Mouse (Mus musculus): Measurements from ENCODE around the gene Olfr78. TPM values are rescaled to one million over a fixed set of nuclear protein-coding genes. Genes with fewer than 3 reads are reported as not detected.
A peak's percentile ranks its signal among the peaks of the same experiment; 100 is the strongest.

Olfr78 gene
- 0.10 TPM in 1 of 2 replicates, not detected in the other for polyA plus RNA-seq (2014; fragmentation: Nextera tagmentation; extraction: Ambion mirVana)

DNA sequence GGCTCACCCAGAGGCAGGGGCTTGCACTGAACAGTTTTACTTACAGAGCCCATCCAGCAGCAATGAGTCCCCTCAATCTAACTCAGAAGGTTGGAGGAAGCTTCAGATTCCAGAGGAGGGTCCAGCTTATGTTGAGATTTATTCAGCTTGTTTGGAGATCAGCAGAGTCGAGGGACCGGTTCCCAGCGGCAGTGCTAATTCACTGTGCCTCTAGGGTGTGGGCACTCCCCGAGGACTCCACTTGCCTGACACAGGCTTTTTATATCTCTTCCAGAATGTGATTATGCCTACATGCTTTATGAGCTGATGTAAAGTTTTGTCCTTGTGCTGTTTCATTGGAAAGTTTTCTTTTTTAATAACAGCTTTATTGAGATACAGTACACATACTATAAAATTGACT lies at the start of gene Olfr78, which contains the start of gene Olfr560:
TSS of gene Olfr78 (minus strand) at position 206 of the 400 bp plus-strand sequence.
TSS of gene Olfr560 (minus strand) at position 101 of the 400 bp plus-strand sequence.
- Histone ChIP-seq H3K4me2 (no peak within 1 kb of the TSS), H3K36me3 (ENCODE audit: control insufficient read depth, insufficient read depth, low read length) (no peaks in the 10 kb centered on the region), H3K4me1 (ENCODE audit: control insufficient read depth, insufficient read depth, low read length) (no peaks in the 10 kb centered on the region)

DNA sequence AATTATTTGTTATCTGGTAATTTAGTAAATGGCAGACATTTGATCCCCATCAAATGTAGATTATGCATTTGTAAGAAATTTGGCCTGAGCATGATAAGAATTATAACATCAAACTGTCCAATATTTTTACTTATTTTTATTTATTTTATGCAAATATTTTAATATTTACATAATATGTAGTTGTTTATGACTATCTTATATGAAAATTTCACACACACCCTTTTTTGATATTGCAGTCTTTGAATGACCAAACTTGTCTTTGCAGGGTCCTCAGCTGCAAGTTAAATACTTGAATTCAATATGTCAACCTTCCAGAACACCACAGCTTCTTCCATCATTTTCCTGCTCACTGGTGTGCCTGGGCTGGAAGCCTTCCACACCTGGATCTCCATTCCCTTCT lies 43.9 kb upstream of the Olfr78 start, which contains the start of gene Olfr564:
TSS of gene Olfr564 (plus strand) at position 301 of the 400 bp plus-strand sequence.
- no peak within 1 kb of the TSS for H3K4me3 ChIP-seq (ENCODE audit: low read depth, low read length)
- no peaks in the 10 kb centered on the region for H3K9me3 ChIP-seq (replicated peaks; ENCODE audit: control insufficient read depth, low read length)
- no peaks in the 10 kb centered on the region for H3K27me3 ChIP-seq (ENCODE audit: control insufficient read depth, insufficient read depth, low read length)
- no peak within 1 kb of the TSS for H3K9ac ChIP-seq (ENCODE audit: low read depth, low read length)
- H3K27ac ChIP-seq (ENCODE audit: low read depth, low read length) = no peak within 1 kb of the TSS
- H3K4me1 ChIP-seq (ENCODE audit: control insufficient read depth, insufficient read depth, low read length) = no peaks in the 10 kb centered on the region
- no peak for ATAC-seq (replicated peaks; ENCODE audit: insufficient number of reproducible peaks, low FRiP score, low TSS enrichment)
- H3K4me2 ChIP-seq = no peak within 1 kb of the TSS
- no peaks in the 10 kb centered on the region for H3K36me3 ChIP-seq (ENCODE audit: control insufficient read depth, insufficient read depth, low read length)

More for the DNA sequence above, at the start of gene Olfr78, which contains the start of gene Olfr560:
- no peak within 1 kb of the TSS for H3K4me3 ChIP-seq (ENCODE audit: low read depth, low read length)
- no peaks in the 10 kb centered on the region for H3K9me3 ChIP-seq (replicated peaks; ENCODE audit: control insufficient read depth, low read length)
- WGBS (ENCODE audit: insufficient replicate concordance) = 68% methylated on average over 4 of the region's 4 CpGs
- no peak within 1 kb of the TSS for H3K27ac ChIP-seq (ENCODE audit: low read depth, low read length)
- no peak for ATAC-seq (replicated peaks; ENCODE audit: insufficient number of reproducible peaks, low FRiP score, low TSS enrichment)
- H3K27me3 ChIP-seq (ENCODE audit: control insufficient read depth, insufficient read depth, low read length) = no peaks in the 10 kb centered on the region
- no peak within 1 kb of the TSS for H3K9ac ChIP-seq (ENCODE audit: low read depth, low read length)

DNA sequence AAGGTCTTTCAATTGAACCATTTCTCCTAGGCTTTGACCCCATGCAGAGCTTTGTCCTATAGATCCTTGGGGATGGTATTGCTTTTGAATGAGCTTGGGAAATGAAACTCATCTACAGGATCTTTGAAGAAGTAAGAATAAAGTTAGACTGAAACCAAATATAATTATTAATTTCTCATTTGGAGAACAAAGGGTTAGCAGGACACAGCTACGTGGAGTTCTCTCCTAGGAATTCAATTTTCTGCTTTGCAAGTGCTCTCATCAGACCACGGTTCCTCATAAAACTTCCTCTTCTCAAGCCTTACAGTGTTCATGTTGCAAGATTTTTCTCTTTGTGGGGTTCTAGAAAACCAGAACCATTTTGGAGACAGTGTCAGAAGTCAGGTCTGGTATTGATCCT lies 11.7 kb upstream of the Olfr78 start, which contains the start of gene Olfr561:
TSS of gene Olfr561 (plus strand) at position 301 of the 400 bp plus-strand sequence.
- Histone ChIP-seq H3K9me3 (replicated peaks; ENCODE audit: control insufficient read depth, low read length) (no peaks in the 10 kb centered on the region), H3K4me2 (no peak within 1 kb of the TSS), H3K27me3 (ENCODE audit: control insufficient read depth, insufficient read depth, low read length) (no peaks in the 10 kb centered on the region), H3K36me3 (ENCODE audit: control insufficient read depth, insufficient read depth, low read length) (no peaks in the 10 kb centered on the region), H3K27ac (ENCODE audit: low read depth, low read length) (no peak within 1 kb of the TSS), H3K9ac (ENCODE audit: low read depth, low read length) (no peak within 1 kb of the TSS), H3K4me1 (ENCODE audit: control insufficient read depth, insufficient read depth, low read length) (no peaks in the 10 kb centered on the region), H3K4me3 (ENCODE audit: low read depth, low read length) (no peak within 1 kb of the TSS)
- 75% methylated on average over 2 of the region's 2 CpGs for WGBS (ENCODE audit: insufficient replicate concordance)
- no peak for ATAC-seq (replicated peaks; ENCODE audit: insufficient number of reproducible peaks, low FRiP score, low TSS enrichment)

DNA sequence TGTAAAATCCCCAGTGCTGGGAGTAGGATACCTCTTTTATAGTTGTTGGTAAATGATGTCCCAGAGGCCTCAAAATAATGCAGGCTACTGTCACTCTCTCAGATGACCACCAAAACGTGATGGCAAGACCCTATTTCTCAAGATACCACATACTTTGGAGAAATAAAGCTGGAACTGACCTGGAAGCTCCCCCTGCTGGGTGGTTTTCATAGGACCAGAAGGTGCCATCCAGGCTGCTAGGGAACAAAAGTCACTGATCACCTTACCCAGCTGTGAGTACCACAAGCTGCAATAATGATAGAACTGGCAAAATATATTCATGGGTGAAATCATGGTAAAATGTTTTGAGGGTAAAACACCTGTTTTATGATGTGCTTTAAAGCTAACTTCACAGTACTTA lies 7.2 kb downstream of the Olfr78 start:
- H3K4me2 ChIP-seq = no peak overlapping the region
- H3K4me1 ChIP-seq (ENCODE audit: control insufficient read depth, insufficient read depth, low read length) = no peaks in the 10 kb centered on the region
- no peak for ATAC-seq (replicated peaks; ENCODE audit: insufficient number of reproducible peaks, low FRiP score, low TSS enrichment)
- no peak overlapping the region for H3K9ac ChIP-seq (ENCODE audit: low read depth, low read length)
- no peak overlapping the region for H3K27ac ChIP-seq (ENCODE audit: low read depth, low read length)
- no peaks in the 10 kb centered on the region for H3K36me3 ChIP-seq (ENCODE audit: control insufficient read depth, insufficient read depth, low read length)
- WGBS (ENCODE audit: insufficient replicate concordance) = 6% methylated on average over 1 of the region's 1 CpGs
- no peak overlapping the region for H3K4me3 ChIP-seq (ENCODE audit: low read depth, low read length)
- H3K9me3 ChIP-seq (replicated peaks; ENCODE audit: control insufficient read depth, low read length) = no peaks in the 10 kb centered on the region
- no peaks in the 10 kb centered on the region for H3K27me3 ChIP-seq (ENCODE audit: control insufficient read depth, insufficient read depth, low read length)

DNA sequence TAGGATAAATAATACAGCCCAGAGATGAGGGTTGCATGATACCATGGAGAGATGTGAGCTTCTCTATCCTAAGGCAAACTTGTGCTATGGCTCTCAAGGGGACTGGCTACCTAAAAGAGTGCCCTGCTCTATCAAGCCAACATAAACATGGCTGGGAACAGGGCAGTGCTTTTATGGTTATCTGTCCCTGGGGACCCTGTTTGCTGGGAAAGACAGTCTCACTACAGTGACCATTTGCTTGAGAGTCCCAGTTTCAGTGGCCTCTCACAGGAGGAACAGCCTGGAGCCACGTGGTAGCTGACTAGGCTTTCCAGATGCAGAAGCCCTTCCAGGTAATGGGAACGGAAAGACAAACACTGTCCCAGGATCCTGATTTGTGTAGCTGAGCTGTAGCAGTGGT lies 21.6 kb downstream of the Olfr78 start:
- ATAC-seq (replicated peaks; ENCODE audit: insufficient number of reproducible peaks, low FRiP score, low TSS enrichment) = no peak
- H3K4me1 ChIP-seq (ENCODE audit: control insufficient read depth, insufficient read depth, low read length) = no peaks in the 10 kb centered on the region
- no peaks in the 10 kb centered on the region for H3K9me3 ChIP-seq (replicated peaks; ENCODE audit: control insufficient read depth, low read length)
- no peak overlapping the region for H3K27ac ChIP-seq (ENCODE audit: low read depth, low read length)
- H3K4me2 ChIP-seq = no peak overlapping the region
- WGBS (ENCODE audit: insufficient replicate concordance) = 36% methylated on average over 2 of the region's 2 CpGs
- H3K27me3 ChIP-seq (ENCODE audit: control insufficient read depth, insufficient read depth, low read length) = no peaks in the 10 kb centered on the region
- H3K4me3 ChIP-seq (ENCODE audit: low read depth, low read length) = no peak overlapping the region
- no peaks in the 10 kb centered on the region for H3K36me3 ChIP-seq (ENCODE audit: control insufficient read depth, insufficient read depth, low read length)
- H3K9ac ChIP-seq (ENCODE audit: low read depth, low read length) = no peak overlapping the region

DNA sequence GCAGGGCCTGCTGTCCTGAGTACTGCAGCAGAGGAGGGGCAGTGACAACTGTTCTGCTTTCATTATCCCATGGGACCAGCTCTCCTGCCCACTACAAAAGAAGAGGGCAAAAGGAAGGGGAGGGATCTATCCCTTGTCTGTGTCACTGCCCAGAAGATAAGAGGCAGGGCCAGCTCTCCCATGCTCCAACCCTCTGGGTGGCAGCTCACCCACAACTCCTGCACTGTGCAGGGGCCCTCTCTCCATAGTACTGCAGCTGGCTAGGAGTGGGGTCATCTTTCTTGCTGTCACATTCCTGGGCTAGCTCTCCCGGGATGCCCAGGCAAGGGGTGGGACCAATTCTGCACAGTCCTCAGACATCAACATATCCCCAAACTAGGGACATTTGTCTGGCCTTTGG lies 25.5 kb downstream of the Olfr78 start:
- 38% methylated on average over 1 of the region's 1 CpGs for WGBS (ENCODE audit: insufficient replicate concordance)
- Histone ChIP-seq H3K27ac (ENCODE audit: low read depth, low read length) (no peak overlapping the region), H3K36me3 (ENCODE audit: control insufficient read depth, insufficient read depth, low read length) (no peaks in the 10 kb centered on the region), H3K9ac (ENCODE audit: low read depth, low read length) (no peak overlapping the region), H3K4me1 (ENCODE audit: control insufficient read depth, insufficient read depth, low read length) (no peaks in the 10 kb centered on the region), H3K4me3 (ENCODE audit: low read depth, low read length) (no peak overlapping the region), H3K9me3 (replicated peaks; ENCODE audit: control insufficient read depth, low read length) (no peaks in the 10 kb centered on the region), H3K27me3 (ENCODE audit: control insufficient read depth, insufficient read depth, low read length) (no peaks in the 10 kb centered on the region), H3K4me2 (no peak overlapping the region)
- 0 out of 2 replicates have a peak, but pooled peaks have one; percentile 22 for ATAC-seq (replicated peaks; ENCODE audit: insufficient number of reproducible peaks, low FRiP score, low TSS enrichment)

DNA sequence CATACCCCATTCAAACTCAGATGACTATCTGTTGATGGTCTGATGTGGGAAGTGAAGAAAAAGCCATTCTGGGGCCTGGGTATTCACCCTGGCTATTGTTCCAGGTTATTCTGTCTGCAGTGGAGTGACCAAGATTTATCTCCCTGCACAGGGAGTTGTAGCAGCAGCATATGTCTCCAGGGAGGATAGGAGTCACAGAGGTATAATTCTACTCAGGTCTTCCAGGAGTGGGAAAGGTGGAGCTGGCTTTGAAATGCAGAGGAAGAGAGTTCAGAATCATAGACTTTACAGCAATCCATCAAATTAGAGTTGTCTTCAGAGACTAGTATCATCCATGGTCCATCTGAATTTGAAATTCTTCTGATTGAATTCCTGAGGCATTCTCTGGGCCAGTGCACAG lies 31.9 kb downstream of the Olfr78 start, which contains the start of gene Olfr559:
TSS of gene Olfr559 (minus strand) at position 101 of the 400 bp plus-strand sequence.
- H3K4me1 ChIP-seq (ENCODE audit: control insufficient read depth, insufficient read depth, low read length) = no peaks in the 10 kb centered on the region
- no peak within 1 kb of the TSS for H3K4me3 ChIP-seq (ENCODE audit: low read depth, low read length)
- no peak within 1 kb of the TSS for H3K27ac ChIP-seq (ENCODE audit: low read depth, low read length)
- no peak within 1 kb of the TSS for H3K4me2 ChIP-seq
- no peak within 1 kb of the TSS for H3K9ac ChIP-seq (ENCODE audit: low read depth, low read length)
- ATAC-seq (replicated peaks; ENCODE audit: insufficient number of reproducible peaks, low FRiP score, low TSS enrichment) = no peak
- H3K9me3 ChIP-seq (replicated peaks; ENCODE audit: control insufficient read depth, low read length) = no peaks in the 10 kb centered on the region
- no peaks in the 10 kb centered on the region for H3K36me3 ChIP-seq (ENCODE audit: control insufficient read depth, insufficient read depth, low read length)
- no peaks in the 10 kb centered on the region for H3K27me3 ChIP-seq (ENCODE audit: control insufficient read depth, insufficient read depth, low read length)

DNA sequence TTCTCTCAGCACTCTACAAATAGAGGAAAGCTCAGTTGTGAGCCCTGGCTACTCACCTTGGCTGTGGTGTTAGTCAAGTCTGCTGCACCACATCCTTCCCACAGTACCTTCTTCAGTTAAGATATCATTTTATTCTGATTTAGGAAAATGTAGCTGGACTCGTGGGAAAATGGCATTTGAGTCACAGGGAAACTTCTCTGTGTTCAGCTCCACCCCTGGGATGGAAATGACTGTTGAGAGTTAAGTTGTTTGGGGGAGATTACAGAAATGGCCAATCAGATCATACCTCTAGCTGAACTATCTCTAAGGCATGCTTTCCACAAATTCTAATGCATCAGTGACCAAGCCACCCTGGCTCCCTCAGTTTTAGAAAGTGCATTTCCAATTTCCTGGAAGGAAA lies 40.3 kb downstream of the Olfr78 start, which contains the start of gene Olfr33:
TSS of gene Olfr33 (minus strand) at position 101 of the 400 bp plus-strand sequence.
- no peak within 1 kb of the TSS for H3K27ac ChIP-seq (ENCODE audit: low read depth, low read length)
- no peaks in the 10 kb centered on the region for H3K9me3 ChIP-seq (replicated peaks; ENCODE audit: control insufficient read depth, low read length)
- no peak within 1 kb of the TSS for H3K4me2 ChIP-seq
- no peak for ATAC-seq (replicated peaks; ENCODE audit: insufficient number of reproducible peaks, low FRiP score, low TSS enrichment)
- H3K9ac ChIP-seq (ENCODE audit: low read depth, low read length) = no peak within 1 kb of the TSS
- no peaks in the 10 kb centered on the region for H3K36me3 ChIP-seq (ENCODE audit: control insufficient read depth, insufficient read depth, low read length)
- 29% methylated on average over 1 of the region's 1 CpGs for WGBS (ENCODE audit: insufficient replicate concordance)
- H3K27me3 ChIP-seq (ENCODE audit: control insufficient read depth, insufficient read depth, low read length) = no peaks in the 10 kb centered on the region
- H3K4me1 ChIP-seq (ENCODE audit: control insufficient read depth, insufficient read depth, low read length) = no peaks in the 10 kb centered on the region
- no peak within 1 kb of the TSS for H3K4me3 ChIP-seq (ENCODE audit: low read depth, low read length)

DNA sequence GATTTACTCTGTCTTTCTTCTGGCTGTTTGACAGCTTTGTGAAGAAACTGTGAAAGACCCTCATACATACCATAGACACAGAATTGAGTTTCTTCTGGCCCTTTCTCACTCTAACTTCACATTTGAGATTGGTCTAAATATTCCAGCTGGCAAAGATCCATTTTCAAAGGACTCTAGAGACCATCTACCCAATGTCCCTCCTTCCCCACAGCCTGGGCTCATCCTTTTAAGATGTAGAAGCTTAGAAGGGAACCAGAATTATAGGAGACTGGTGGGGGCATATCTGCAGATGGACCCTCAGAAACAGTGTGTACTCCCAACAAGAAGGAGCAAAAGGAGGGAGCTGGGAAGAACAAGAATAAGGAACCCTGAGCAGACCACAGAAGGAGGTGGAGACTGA lies 57.4 kb downstream of the Olfr78 start, which contains the start of gene Olfr558:
TSS of gene Olfr558 (plus strand) at position 301 of the 400 bp plus-strand sequence.
- Histone ChIP-seq H3K4me3 (ENCODE audit: low read depth, low read length) (no peak within 1 kb of the TSS), H3K27me3 (ENCODE audit: control insufficient read depth, insufficient read depth, low read length) (no peaks in the 10 kb centered on the region), H3K36me3 (ENCODE audit: control insufficient read depth, insufficient read depth, low read length) (no peaks in the 10 kb centered on the region), H3K4me1 (ENCODE audit: control insufficient read depth, insufficient read depth, low read length) (no peaks in the 10 kb centered on the region), H3K27ac (ENCODE audit: low read depth, low read length) (no peak within 1 kb of the TSS), H3K9me3 (replicated peaks; ENCODE audit: control insufficient read depth, low read length) (no peaks in the 10 kb centered on the region), H3K4me2 (no peak within 1 kb of the TSS), H3K9ac (ENCODE audit: low read depth, low read length) (no peak within 1 kb of the TSS)
- ATAC-seq (replicated peaks; ENCODE audit: insufficient number of reproducible peaks, low FRiP score, low TSS enrichment) = no peak
